Mouse (Mus musculus) ZHBTc4 (cell line): Measurements from ENCODE around the gene Npr1.

Source experiments
- DNase-seq: peaks from one replicate; pipeline ENCODE4 v3.0.0-alpha.2; 2011; ENCODE audit warnings: low read depth, low spot score

Gene Npr1

DNA sequence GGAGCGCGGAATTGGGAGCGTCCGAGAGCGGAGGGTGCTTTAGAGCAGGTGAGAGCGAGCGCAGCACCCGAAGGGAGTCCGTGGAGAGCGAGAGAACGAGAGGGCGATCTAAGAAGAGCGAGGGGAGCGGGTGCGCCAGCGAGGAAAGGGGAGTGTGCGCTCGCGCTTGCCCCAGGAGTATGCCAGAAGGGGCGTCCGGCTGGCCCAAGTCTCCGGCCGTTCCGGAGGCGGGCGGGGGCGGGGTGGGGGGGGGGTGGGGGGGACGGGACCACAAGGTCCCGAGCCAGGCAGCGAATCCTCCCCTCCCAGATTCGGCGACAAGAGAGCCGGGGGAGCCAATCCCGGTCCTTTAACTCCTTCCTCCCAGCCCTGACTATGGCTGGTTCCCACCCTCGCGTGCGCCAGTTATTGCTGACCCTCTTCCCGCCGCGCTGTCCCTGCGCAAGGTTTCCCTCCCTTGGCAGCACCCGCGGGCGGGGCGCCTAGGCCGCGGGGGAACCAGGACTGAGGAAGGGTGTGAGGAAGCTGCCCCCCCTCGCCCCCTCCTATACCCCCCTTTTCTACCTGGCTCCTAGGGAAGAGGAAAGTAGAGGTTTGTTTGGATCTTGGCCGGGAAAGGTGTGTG is at the start of gene Npr1:
TSS of gene Npr1 (minus strand) at position 181 of the 625 bp plus-strand sequence.
- DNase-seq = peak; percentile 49

DNA sequence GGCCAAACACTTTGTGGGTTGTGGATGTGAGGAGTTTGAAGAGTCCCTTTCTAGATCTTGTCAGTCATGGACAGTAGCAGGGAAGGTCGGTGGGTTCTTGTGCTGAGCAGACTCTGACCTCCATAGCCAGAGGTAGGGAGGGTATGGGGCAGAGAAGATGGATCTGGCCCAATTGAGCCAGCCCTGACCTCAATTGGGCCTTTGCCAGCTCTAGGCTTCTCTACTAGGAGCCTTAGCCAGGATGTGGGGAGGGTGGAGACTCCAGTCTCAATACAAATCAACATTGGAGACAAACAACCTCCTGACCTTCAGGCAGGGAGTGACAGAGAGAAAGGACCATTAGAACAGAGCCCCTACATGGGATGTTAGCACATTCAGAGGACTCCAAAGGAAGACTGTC is 49.6 kb upstream of the Npr1 start:
- DNase-seq = no peak

DNA sequence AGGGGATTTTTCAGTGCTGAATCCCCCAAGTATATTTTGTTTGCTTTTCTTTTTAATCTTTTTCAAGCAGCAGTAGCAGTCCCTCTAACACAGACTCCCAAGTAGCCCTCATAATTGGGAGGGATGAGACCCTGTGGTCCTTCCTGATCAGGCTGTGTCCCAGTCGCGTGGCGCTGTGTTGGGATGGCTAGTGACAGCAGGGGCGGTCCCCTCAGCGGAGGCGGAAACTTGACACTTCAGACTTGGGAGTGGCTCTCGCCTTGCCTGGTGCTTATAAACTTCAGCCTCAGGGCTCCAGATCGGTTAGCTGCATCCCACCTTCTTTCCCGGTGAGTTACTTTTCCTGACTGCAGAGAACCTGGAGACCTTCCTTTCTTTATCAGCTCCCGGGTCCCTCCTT is 49.0 kb upstream of the Npr1 start:
- peak; percentile 73 for DNase-seq

DNA sequence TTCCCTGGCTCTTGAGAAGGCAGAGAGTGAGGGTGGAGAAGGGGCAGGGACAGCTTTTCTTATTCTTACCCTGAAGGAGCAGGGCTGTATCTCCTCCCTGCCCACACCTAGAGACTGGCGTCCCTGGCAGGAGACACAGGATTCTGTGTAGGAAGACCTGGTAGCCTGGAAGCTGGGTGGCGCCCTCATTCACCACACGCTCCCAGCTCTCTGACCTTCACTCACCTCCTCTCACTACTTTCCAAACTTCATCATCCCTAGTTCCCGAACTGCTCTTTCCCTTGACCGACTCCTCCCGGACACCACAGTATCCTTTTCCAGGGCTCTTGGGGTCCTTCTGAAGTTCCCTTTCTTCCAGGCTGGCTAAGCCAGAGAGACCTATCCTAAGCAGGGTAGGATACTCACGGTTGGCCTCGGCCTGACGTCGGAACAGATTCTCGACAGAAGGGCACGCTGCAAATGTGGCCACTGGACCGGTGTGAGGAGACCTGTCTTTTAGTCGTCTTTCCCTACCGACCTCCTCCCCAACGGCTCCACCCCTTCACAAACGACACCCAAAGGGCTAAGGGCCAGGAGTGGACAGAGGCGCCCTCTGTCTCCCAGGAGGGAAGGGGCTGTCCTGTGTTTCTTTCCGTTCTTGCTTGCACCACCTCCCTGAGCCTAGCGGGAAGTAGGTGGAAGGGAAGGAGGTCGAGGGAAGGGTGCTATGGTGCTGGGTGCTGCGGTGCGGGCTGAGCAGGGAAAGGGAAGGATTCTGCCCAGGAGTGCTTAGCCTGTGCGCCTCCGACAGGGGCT is 48.3 kb upstream of the Npr1 start, which contains the start of the genes S100a1 and S100a13:
TSS of gene S100a1 (minus strand) at position 597 of the 795 bp plus-strand sequence.
TSS of gene S100a13 (plus strand) at position 640 of the 795 bp plus-strand sequence.
- DNase-seq = peak; percentile 44

DNA sequence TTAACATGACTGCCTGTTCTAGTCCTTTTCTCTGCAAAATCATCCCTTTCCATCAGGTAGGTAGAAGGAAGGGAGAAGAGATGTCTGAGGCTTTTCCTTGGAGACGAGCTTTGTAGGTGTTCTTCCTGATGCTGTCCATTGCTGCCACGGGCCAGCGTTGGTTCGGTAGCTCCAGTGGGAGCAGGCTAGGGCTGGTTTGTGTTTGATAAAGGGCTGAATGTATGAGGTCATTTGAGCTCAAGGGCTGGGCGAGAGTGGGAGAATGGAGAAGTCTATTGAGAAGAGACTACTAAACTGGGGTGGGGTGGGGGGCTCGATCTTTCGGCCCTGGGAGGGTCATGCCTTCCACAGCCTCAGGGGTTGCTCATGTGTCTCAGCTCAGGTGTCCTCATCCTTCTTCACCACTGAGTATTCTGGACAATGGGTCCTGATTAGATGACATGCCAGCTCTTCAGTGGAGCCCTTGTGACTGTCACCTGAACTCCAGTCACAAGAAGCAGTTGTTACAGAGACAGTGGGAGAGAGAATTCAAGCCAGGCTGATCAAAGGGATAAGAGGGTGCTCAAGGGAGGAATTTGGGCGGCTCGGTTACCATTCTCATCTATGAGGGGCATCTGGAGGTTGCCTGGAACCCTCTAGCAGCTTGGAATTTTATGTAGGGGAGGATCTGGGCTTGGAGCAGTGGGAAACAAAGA is 47.4 kb upstream of the Npr1 start:
- peak; percentile 82 for DNase-seq

DNA sequence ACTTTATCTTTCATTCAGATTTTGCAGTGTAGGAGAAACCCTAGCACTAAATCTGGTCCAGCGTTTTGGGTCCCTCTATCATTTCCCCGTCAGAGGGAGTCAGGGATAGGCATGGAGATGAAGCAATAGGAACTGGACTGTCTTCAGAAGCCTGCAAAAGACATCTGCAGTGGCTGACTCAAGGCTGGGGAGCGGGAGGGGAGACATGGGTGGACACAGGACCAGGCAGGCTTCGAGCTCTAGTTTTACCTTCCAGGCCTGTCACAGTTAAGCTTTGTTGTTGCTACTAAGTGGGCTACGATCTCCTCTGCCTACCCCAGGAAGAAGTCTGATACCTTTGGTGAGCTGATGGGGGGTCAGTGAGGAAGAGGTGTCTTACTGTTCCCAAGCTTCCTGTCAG is 46.6 kb upstream of the Npr1 start:
- DNase-seq = no peak

DNA sequence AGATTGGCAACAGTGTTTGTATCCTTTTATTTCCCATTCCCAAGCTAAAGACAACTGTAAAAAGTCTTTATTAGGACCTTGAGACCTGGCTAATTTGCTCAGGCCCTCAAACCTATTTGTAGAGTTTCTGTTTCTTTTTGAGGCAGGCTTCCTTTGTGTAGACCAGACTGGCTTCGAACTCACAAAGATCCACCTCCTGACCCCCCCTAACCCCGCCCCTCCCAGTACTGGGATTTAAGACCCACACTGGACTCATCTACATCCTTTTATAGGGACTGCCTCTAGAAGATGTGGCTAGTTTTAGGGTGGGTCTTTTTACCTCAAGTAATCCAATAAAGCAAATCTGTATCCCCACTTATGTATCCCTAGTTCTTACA is 44.1 kb upstream of the Npr1 start:
- no peak for DNase-seq

DNA sequence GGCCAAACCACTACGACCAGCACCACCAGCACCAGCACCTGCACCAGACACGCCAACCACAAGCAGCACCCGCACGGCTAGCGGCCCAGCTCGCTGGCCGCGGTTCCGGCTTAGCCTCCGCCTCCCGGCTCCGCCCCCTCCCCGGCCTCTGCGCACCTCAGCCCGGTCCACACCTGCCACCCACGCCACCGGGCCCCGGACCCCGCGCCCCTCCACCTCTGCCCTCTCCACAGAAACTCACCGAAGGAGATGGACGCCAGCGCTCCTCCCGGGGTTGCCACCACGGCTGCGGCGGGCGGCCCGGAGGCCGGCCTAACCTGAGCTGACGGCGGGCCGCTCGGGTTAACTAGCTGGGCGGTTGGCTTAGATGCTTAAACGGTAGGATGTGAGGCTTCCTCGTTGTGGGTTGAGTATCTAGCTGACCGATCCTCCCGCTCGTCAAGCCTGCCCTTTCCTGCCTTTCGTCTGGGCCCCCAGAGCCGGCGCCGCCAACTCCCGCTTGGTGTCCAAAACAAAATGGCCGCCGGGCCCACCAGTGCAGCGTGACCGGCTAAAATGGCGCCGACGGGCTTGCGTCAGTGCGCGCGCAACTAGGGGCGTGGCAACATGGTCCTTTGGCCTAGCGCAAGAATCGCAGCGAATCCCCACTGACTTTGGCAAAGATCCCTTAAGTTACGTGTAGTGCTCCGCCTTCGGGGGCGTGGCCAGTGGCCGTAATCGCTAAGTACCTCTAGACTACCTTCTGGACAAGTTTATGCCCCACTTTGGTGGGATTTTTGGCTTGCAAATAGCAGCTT is 43.5 kb upstream of the Npr1 start, which contains the start of gene Chtop:
TSS of gene Chtop (minus strand) at position 549 of the 797 bp plus-strand sequence.
- peak; percentile 100 for DNase-seq

DNA sequence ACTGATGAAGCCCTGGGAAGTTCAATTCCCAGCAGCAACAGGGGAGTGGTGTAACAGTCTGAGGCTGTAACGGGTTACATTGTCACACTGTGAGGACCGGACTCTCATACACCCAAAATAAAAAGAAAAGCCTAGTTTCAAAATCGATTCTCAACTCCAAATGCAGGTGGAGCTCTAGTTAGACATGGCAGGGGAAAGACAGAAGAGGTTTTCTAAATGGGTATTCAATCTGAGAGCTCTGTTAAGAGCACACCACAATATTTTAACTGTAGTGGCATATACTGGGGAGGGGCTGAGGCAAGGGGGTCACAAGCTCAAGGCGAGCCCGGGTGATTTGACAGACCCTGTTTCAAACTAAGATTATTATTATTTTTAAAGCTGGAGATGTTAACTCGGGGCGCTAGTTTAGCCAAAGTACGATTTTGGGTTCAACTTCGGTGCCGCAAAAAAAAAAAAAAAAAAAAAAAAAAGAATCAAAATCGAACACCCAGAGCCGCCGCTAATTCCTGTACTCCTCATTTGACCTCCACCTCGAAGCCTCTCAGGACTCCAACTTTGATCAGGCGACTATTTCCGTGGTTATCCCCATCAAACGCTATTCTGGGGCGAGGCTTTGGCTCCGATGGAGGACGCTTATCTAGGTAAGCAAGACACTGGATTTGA is 42.8 kb upstream of the Npr1 start:
- no peak for DNase-seq

DNA sequence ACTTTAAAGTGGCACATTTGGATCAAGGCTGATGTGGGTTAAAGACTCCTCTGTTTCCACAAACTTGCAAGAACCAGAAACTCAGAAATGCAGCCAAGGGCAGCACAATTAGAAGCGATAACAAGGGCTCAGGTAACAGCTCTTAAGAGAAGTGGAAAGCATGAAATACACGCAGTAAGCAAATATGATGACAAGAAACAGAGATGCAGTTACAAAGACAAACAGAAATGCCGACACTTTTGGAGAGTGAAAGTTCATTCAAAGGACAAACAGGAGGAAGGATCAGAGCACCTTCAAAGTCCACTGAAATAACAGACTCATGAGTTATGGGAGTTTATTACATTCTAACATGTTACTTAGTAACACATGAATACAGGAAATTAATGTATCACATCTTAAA is 40.7 kb upstream of the Npr1 start:
- DNase-seq = no peak

DNA sequence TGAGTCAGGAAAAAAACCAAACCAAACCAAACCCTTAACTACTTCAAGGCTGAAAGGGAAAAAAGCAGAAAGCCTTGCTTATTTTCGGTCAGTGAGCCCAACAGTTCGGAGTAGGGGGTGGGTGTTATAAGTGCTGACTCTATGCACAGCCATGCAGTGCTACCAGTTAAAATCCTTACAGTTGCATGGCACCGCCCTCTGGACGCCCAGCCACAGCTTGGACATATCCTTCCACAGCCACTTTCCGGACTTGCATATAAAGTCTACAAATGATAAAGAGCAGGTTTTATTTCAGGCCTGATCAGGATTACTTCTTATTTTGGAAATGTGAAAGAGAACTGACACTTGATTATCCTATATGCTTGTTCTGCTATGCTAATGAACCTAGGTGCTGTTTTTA is 39.5 kb upstream of the Npr1 start:
- DNase-seq = no peak

DNA sequence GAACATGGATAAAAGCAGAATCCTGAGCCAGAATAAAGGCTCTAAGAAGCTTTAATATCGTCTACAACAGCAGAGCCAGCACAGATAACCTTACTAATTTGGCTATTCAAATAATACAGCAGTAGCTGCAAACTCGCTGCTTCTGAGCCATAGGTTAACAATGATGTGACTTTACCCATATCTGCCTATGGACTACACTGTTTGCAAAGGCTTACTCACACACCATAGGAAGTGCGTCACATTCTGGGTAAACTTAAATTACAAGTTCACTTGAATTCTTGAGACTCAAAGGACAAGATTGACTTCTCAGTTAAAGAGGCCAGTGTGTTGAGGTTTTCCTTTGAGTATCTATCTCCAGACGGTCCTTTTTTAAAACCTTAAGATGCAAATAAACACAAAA is 37.8 kb upstream of the Npr1 start:
- no peak for DNase-seq

DNA sequence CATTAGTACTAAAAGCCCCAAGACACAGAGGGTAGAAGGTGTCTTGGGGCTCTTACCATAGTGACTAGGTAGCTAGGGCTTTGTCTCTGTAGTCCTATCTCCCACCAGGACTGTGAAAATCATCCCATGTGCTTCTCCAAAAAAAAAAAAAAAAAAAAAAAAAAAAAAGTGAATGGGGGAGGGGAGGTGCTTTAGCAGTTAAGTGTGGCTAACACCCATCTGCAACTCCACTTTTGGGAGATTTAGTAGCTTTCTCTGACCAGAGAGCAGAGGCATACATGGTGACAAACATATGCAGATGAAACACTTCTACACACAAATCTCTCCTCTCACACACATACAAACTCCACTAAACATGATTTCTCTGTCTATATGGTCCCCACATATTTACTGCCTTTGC is 31.9 kb upstream of the Npr1 start:
- DNase-seq = no peak

DNA sequence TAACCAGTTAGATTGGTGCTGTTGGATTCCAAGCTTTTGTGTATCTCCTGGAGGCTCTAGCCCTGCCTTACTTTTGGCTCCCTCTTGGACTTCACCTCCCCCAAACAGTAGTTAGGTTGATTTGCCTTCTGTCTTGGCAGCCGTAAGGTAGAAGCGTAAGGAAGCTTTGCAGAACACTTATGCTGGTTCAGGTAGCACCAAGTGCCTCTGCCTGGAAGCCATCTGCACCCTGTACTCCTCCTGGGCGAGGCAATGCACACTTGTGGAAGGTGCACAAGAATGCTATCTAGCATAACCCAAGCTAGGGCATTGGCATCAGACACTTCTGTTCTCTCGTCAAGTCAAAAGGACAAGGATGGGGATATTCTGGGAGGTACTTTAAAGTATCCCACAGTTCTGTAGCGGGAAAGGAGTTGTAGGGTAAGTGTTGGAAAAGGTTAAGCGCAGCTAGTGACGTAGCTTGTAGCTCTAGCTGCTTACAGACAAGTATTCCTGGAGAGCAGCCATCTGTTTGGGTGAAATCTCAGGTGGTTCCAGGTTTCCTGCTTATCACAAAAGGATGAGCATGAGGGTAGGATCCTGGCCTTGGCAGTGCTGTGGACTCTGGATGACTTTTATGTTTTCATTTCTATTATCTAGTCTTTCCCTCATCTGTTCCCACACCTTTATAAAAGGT is 30.3 kb upstream of the Npr1 start:
- no peak for DNase-seq

DNA sequence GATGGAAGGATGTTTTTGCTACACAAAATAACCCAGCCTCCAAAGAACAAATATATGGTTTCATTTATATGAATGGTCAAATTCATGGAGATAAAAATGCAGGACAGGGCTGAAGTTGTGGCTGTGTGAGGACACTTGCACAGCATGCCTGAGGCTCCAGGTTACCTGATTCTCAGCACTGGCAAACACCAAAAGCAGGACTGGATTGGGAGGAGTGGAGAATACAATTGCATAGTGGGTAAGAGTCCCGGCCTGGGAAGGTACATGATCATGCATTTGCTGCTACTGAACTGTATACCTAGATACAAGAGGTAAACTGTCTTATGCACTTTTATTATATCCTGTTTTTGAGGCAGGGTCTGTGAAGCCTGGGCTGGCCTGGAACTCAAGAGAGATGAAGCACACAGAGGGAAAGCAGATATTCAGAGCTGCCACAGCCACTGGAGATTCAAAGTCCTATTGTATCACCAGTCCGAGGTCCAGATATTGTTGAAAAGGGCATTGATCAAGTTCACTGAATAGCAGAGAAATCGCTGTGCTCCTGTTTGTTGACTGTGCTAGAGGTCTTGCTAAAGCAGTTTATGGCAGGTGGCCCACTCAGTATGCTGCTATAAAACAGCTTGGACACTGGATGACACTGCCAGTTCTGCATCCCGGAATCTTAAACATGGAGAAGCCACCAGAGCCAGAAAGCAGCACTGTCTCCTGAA is 28.3 kb upstream of the Npr1 start:
- DNase-seq = no peak

DNA sequence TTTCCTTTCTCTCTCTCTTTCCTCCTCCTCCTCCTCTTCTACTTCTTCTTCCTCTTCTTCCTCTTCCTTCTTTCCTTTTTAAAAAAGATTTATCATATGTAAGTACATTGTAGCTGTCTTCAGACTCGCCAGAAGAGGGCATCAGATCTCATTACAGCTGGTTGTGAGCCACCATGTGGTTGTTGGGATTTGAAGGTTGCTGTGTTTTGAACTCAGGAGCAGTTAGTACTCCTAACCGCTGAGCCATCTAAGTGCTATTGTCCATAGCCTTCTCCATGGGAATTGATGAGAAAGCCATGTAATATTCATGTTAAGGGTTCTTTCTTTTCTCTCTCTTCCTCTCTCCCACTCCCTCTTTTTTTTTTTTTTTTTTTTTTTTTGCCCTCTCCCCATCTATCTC is 25.7 kb upstream of the Npr1 start:
- peak; percentile 67 for DNase-seq

DNA sequence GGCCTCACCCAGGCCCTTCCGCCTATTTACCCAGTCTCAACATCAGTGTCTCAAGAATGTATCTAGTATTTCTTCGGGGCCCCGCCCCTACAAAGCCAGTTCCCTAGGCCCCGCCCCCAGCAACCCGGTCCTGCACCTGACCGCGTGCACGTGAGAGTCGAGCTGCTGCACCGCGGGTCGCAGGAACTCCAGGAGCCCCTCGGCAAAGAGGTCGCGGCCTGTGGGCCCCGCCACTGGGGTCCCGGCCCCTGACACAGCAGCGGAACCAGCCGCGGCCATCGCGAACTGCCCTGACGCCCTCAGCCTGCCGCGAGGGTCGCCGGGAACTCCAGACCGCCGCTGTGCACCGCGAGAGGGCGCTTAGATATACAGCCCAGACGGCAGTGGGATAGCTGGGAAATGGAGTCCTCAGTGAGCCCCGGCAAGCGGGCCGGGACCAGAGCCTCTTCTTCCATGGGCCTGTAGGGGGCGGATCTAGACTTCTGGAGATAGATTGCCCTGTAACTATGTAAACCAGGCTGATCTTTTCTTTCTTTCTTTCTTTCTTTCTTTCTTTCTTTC is 25.1 kb upstream of the Npr1 start, which contains the start of gene Snapin:
TSS of gene Snapin (minus strand) at position 338 of the 561 bp plus-strand sequence.
- DNase-seq = peak; percentile 97

DNA sequence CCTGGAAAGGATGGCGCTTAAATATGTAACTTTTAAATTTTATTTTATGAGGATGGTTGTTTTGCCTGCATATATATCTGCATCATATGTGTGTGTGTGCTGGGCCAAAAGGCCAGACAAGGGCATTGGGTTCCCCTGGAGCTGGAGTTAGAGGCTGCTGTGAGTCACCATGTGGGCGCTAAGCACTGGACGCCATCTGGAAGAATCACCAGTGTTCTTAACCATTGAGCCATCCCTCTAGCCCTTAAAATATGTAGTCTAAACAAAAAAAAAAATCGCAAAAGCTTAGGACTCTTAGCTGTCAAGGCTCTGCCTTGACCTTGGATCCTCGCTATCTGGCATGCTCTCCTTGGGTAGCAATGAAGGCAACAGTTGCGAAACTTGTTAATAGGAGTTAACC is 22.9 kb upstream of the Npr1 start:
- DNase-seq = no peak

DNA sequence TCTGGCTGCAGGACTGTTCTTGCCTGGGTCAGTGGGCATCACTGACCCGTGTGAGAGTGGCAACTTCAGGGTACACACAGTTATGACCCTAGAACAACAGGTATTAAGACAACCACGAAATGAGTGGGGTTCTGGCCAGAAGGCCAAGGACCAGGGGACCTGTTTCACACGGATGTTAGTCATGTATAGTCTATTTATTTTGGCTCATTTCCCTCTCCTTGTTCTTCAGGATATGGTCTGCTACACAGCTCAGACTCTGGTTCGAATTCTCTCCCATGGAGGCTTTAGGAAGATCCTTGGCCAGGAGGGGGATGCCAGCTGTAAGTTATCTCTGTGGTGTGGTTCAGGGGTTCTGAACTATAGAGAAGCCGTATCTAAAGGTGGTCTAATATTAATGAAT is 21.3 kb upstream of the Npr1 start:
- DNase-seq = no peak
